Mouse (Mus musculus) thymus, adult 2 months (tissue): ENCODE measurements at regions not wholly inside any gene's neighbourhood (a gene's known extent, or its start where the extent isn't known, plus 50 kb on each side); places are given as distances from the start of the nearest gene placed in this dataset.

Experiments used
- CTCF ChIP-seq: fragments of 200-500 bp; IDR thresholded peaks from 2 replicates; pipeline ENCODE4 v1.5.1; 2012; ENCODE audit warnings: mild to moderate bottlenecking, control low read depth, low read length, moderate library complexity, borderline replicate concordance; ENCODE audit not compliant: control insufficient read depth, poor library complexity, insufficient read depth; ENCODE audit errors: extremely low read depth
- POLR2A ChIP-seq: fragments of 200-500 bp; IDR thresholded peaks from 2 replicates; pipeline ENCODE4 v1.6.1; 2012; ENCODE audit warnings: mild to moderate bottlenecking, low read length, control low read depth, moderate library complexity; ENCODE audit not compliant: control insufficient read depth, poor library complexity, insufficient read depth; ENCODE audit errors: extremely low read depth

DNA sequence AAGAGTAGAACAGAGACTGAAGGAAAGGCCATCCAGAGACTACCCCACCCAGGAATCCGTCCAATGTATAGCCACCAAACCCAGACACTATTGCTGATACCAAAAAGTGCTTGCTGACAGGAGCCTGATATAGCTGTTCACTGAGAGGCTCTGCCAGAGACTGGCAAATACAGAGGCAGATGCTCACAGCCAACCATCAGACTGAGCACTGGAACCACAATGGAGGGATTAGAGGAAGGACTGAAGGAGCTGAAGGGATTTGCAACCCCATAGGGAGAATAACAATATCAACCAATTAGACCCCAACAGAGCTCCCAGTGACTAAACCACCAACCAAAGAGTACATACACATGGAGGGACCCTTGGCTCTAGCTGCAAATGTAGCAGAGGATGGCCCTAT lies 1389.8 kb upstream of the Zeb2 start:
- TF ChIP-seq POLR2A, result no peak
- TF ChIP-seq CTCF, result no peak
